Mouse (Mus musculus): ENCODE measurements around the gene Lif.

DNA sequence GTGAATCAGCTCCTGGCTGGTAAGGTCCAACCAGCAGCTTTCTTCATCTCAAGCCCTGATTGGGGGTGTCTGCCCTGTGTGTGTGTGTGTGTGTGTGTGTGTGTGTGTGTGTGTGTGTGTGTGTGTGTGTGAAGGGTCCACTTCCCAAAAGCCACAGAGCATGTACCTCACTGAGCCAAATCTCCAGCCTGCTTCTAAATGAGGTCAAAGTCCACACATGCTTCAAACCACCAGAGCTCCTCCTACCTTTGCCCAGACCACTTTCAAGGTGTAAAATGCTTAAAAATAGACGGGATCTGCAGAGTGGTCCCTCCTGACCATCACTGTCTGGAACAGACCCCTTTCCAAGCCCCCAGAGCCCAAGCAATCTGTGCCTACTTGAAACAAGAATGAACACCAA is 5.9 kb downstream of the Lif start:
- TF ChIP-seq POLR2A (IDR thresholded peaks at IDR 0.05; ENCODE audit: borderline replicate concordance, extremely low read depth, low read depth, low read length) (no peak), CTCF (IDR thresholded peaks at IDR 0.05; ENCODE audit: insufficient read depth, low read length) (no peak)
